ENCODE assay signal across 8 mouse cellular contexts in the genomic region with DNA sequence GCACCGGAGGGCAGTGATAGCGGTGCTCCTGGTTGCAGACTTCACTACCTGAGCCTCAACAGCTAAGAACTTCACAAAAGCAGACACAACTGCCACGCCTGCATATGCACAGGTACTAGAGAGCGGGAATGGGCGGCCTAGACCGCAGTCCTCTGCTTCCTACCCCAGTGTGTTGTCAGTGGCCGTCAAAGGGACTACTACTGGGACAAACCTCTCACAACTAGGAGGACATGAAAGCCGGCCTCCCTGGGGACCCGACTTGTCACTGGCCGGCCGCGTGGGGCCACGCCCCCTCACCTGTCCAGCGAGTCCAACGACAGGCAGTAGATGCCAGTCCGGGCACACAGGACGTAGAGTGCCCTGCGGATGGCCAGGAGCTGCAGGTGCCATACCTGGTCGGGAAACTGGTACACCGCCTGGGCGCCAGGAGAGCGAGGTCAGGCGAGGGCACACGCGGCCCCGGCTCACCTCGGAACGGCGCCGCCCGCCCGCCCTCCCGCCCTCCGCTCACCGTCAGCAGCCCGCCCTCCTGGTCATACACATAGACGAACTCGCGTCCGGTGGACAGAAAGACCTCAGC. TPM values are rescaled to one million over a fixed set of nuclear protein-coding genes. Genes with fewer than 3 reads are reported as not detected.
A peak's percentile ranks its signal among the peaks of the same experiment; 100 is the strongest.
DNase-seq lines count a peak whose midpoint lies in the region; ATAC-seq lines count a peak whose summit lies in the region.

No protein-coding gene starts in this region.

- H3K27ac ChIP-seq in heart, embryonic 16.5 days (ENCODE audit: low read length), result peak overlapping the region; percentile 58
- H3K27ac ChIP-seq in stomach, embryonic 14.5 days (ENCODE audit: low read length), result no peak overlapping the region; the same call in 1 of the 2 replicates

- WGBS in heart, embryonic 16.5 days, result 2% methylated on average over 39 of the region's 40 CpGs
- 4% methylated on average over 38 of the region's 40 CpGs for WGBS in stomach, embryonic 14.5 days

- H3K9ac ChIP-seq in heart, embryonic 16.5 days (ENCODE audit: low read length), result peak overlapping the region; percentile 77
- peak overlapping the region; percentile 79 for H3K9ac ChIP-seq in stomach, embryonic 14.5 days (replicated peaks; ENCODE audit: low read depth, low read length)

- H3K4me1 ChIP-seq in heart, embryonic 16.5 days (ENCODE audit: control insufficient read depth, insufficient read depth, low read length), result peaks cover 44% of the 10 kb centered on the region
- peaks cover 10% of the 10 kb centered on the region for H3K4me1 ChIP-seq in stomach, embryonic 14.5 days (ENCODE audit: control insufficient read depth, insufficient read depth, low read length)

- peak overlapping the region; percentile 93 for H3K4me2 ChIP-seq in heart, embryonic 16.5 days (ENCODE audit: low read depth, low read length)
- peak overlapping the region; percentile 95 for H3K4me2 ChIP-seq in stomach, embryonic 14.5 days (replicated peaks; ENCODE audit: low read depth, low read length)

- peak overlapping the region; percentile 66 for H3K4me3 ChIP-seq in heart, embryonic 16.5 days (ENCODE audit: low read length)
- H3K4me3 ChIP-seq in stomach, embryonic 14.5 days (ENCODE audit: low read depth, low read length), result peak overlapping the region; percentile 85

- no peaks in the 10 kb centered on the region for H3K9me3 ChIP-seq in heart, embryonic 16.5 days (replicated peaks; ENCODE audit: control insufficient read depth, low read length)
- no peaks in the 10 kb centered on the region for H3K9me3 ChIP-seq in stomach, embryonic 14.5 days (ENCODE audit: control insufficient read depth, low read depth, low read length)

- no peaks in the 10 kb centered on the region for H3K27me3 ChIP-seq in heart, embryonic 16.5 days (ENCODE audit: control insufficient read depth, insufficient read depth, low read length)
- no peaks in the 10 kb centered on the region for H3K27me3 ChIP-seq in stomach, embryonic 14.5 days (ENCODE audit: control insufficient read depth, insufficient read depth, low read length)

- ATAC-seq in heart, embryonic 16.5 days (replicated peaks; ENCODE audit: extremely low read depth, insufficient read depth, low FRiP score), result no peak; the same call in 1 of the 2 replicates
- ATAC-seq in megakaryocyte progenitor cell, adult 5-6 weeks (replicated peaks; ENCODE audit: poor library complexity), result peak; percentile 14
- peak; percentile 47 for ATAC-seq in stomach, embryonic 14.5 days (ENCODE audit: insufficient number of reproducible peaks, insufficient read depth, low FRiP score, low read depth)

- peak; percentile 25 for DNase-seq in spleen, adult 12 weeks (ENCODE audit: low spot score)
- DNase-seq in spleen, postnatal 14 days (ENCODE audit: low spot score in 2 of 2), result no peak
- peak; percentile 36 for DNase-seq in embryo, embryonic 10.5 days (ENCODE audit: low spot score)
- DNase-seq in kidney, postnatal 4 days, result peak; percentile 70 to 83
- no peak for DNase-seq in right cerebral cortex, adult 18-20 months

- H3K36me3 ChIP-seq in heart, embryonic 16.5 days (ENCODE audit: control insufficient read depth, insufficient read depth), result peaks cover 29% of the 10 kb centered on the region
- peaks cover 66% of the 10 kb centered on the region for H3K36me3 ChIP-seq in stomach, embryonic 14.5 days (ENCODE audit: control insufficient read depth, insufficient read depth, low read length)

RNA-seq across cellular contexts. Expression of gene Faap100, which starts 0.4 kb away (rescaled TPM):
- polyA plus RNA-seq in heart, embryonic 16.5 days (2015; fragmentation: Nextera tagmentation; extraction: Ambion mirVana), result 28.8 and 37.3 TPM in 2 replicates
- 10.8 and 11.0 TPM in 2 replicates for total RNA-seq in megakaryocyte progenitor cell, adult 5-6 weeks (2015)
- total RNA-seq in megakaryocyte progenitor cell, adult 5-6 weeks (2017), result 6.5 and 7.0 TPM in 2 replicates
- polyA plus RNA-seq in stomach, embryonic 14.5 days (2014; fragmentation: Nextera tagmentation; extraction: Ambion mirVana), result 35.7 and 40.2 TPM in 2 replicates

RNA-seq across cellular contexts. Expression of gene Fscn2, which starts 16.8 kb away (rescaled TPM):
- 0.71 and 0.91 TPM in 2 replicates for polyA plus RNA-seq in heart, embryonic 16.5 days (2015; fragmentation: Nextera tagmentation; extraction: Ambion mirVana)
- not detected in 2 replicates for total RNA-seq in megakaryocyte progenitor cell, adult 5-6 weeks (2015)
- total RNA-seq in megakaryocyte progenitor cell, adult 5-6 weeks (2017), result not detected in 2 replicates
- 0.30 and 0.59 TPM in 2 replicates for polyA plus RNA-seq in stomach, embryonic 14.5 days (2014; fragmentation: Nextera tagmentation; extraction: Ambion mirVana)

RNA-seq across cellular contexts. Expression of gene Actg1, which starts 29.8 kb away (rescaled TPM):
- polyA plus RNA-seq in heart, embryonic 16.5 days (2015; fragmentation: Nextera tagmentation; extraction: Ambion mirVana), result 1,134 and 1,179 TPM in 2 replicates
- 1,607 and 1,783 TPM in 2 replicates for total RNA-seq in megakaryocyte progenitor cell, adult 5-6 weeks (2015)
- total RNA-seq in megakaryocyte progenitor cell, adult 5-6 weeks (2017), result 724 and 844 TPM in 2 replicates
- polyA plus RNA-seq in stomach, embryonic 14.5 days (2014; fragmentation: Nextera tagmentation; extraction: Ambion mirVana), result 2,902 and 3,014 TPM in 2 replicates

RNA-seq across cellular contexts. Expression of gene Nploc4, which starts 59.4 kb away (rescaled TPM):
- 26.7 and 27.7 TPM in 2 replicates for polyA plus RNA-seq in heart, embryonic 16.5 days (2015; fragmentation: Nextera tagmentation; extraction: Ambion mirVana)
- 37.2 and 41.0 TPM in 2 replicates for total RNA-seq in megakaryocyte progenitor cell, adult 5-6 weeks (2015)
- total RNA-seq in megakaryocyte progenitor cell, adult 5-6 weeks (2017), result 34.3 and 35.4 TPM in 2 replicates
- 32.9 and 37.0 TPM in 2 replicates for polyA plus RNA-seq in stomach, embryonic 14.5 days (2014; fragmentation: Nextera tagmentation; extraction: Ambion mirVana)

Comparison
In these comparisons a context has a peak if more than half of its experiments do, and no peak if none do; other contexts are left out.
1. DNase-seq: peak in spleen, adult 12 weeks (single experiment), embryo, embryonic 10.5 days (single experiment) and kidney, postnatal 4 days (2 of 2); none in spleen, postnatal 14 days (0 of 2) and right cerebral cortex, adult 18-20 months (single experiment).